Mouse (Mus musculus): ENCODE data around the gene Schip1.

- no peak for TF ChIP-seq EP300 (IDR thresholded peaks at IDR 0.05; ENCODE audit: low read depth)
- no peak for TF ChIP-seq CTCF (IDR thresholded peaks at IDR 0.05; ENCODE audit: low read depth)
Observed at GRCm38 (mm10) chr3:68610011-68610410, 545.4 kb downstream of the Schip1 start.
